Mouse (Mus musculus) megakaryocyte progenitor cell, adult 5-6 weeks (primary cell): Measurements from ENCODE around the gene Acss1. TPM values are rescaled to one million over a fixed set of nuclear protein-coding genes. Genes with fewer than 3 reads are reported as not detected.

Experiments
- ATAC-seq: replicated peaks from 2 replicates; pipeline ENCODE4 v1.8.0; 2016; ENCODE audit warnings: mild to moderate bottlenecking, moderate TSS enrichment, inconsistent platforms; ENCODE audit not compliant: poor library complexity
- total RNA-seq, 2 experiments: library from RNA; stranded (forward) in 1 of 2; stranded (reverse) in 1 of 2; fragments of 157-497, 149-512 nt in 1 of 2; fragments of 200-1000 nt in 1 of 2; gene quantifications; 2 replicates each; pipeline versions ENCODE4 v1.2.3 to v1.2.4; 2015 to 2017

Acss1 gene
- total RNA-seq (2015) (9.7 and 18.1 TPM in 2 replicates), total RNA-seq (2017) (15.4 and 20.7 TPM in 2 replicates)

GRCm38 (mm10) chr2:150667820-150668766 is at the start of gene Acss1:
TSS of gene Acss1 (minus strand) at chr2:150668500.
- ATAC-seq, result peak; percentile 33

DNA sequence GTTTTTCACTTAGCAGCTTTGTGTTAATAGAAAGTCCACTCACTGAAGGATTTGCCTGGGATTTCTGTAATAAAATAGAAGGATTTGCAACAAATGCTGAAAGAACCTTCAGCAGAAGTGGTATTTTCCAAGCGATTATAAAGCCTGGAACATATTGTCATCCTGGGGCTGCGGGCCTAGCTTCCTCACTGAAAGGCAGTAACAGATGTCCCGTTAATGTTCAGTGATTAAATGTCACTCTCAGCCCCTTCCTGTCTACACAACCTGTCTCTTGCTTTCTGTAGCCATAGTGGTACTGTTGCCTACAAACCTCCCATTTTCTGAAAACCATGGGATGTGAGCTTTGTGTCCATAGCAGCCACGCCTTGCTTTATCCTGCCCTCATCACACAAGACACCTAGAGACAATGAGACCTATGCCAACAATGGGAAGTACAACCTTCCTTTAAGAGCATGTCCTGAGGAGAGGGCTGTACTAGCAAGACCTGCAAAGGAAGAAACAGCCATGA is 43.9 kb upstream of the Acss1 start:
- no peak for ATAC-seq

- no peak for ATAC-seq
Observed at GRCm38 (mm10) chr2:150691481-150692170, 23.3 kb upstream of the Acss1 start.

- ATAC-seq, result no peak
Observed at GRCm38 (mm10) chr2:150690216-150690615, 21.9 kb upstream of the Acss1 start.

- no peak for ATAC-seq
Observed at GRCm38 (mm10) chr2:150689223-150689800, 21.0 kb upstream of the Acss1 start, which contains the start of gene Vsx1. TSS of gene Vsx1 (minus strand) at chr2:150689360.

DNA sequence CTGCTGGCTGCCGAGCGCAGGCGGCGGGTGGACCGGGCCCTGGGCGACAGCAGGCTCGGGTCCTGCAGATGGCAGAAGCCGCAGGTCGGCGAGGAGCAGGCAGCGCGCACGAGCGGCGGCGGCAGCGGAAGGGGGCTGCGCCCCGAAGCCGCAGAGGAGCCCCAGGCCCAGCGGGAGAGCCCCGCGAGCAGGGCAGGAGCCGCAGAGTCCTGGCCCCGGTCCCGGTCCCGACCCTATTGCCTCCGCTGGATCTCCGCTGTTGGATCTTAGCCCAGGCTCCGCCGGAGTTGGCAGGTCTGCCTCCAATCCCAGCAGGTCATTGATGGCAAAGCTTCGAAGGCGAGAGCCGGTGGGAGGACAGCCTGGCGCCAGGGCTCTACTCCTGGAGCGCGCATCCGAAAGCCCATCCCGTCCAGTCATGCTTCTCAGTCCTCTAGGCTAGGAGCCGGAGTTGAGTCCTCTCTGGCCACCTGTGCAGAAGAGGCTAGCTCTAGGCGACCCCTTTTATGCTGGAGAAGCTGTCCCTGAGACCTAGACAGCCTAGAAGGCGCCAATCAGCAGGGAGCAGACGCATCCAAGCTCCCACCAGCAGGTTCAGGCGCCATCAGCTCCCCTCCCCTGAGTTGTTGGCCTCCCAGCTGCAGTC is 20.4 kb upstream of the Acss1 start:
- ATAC-seq, result peak; percentile 34; the same call in 1 of the 2 replicates

GRCm38 (mm10) chr2:150687871-150688540 is 19.7 kb upstream of the Acss1 start:
- no peak for ATAC-seq

- ATAC-seq, result no peak
Observed at GRCm38 (mm10) chr2:150685389-150685788, 17.1 kb upstream of the Acss1 start.

DNA sequence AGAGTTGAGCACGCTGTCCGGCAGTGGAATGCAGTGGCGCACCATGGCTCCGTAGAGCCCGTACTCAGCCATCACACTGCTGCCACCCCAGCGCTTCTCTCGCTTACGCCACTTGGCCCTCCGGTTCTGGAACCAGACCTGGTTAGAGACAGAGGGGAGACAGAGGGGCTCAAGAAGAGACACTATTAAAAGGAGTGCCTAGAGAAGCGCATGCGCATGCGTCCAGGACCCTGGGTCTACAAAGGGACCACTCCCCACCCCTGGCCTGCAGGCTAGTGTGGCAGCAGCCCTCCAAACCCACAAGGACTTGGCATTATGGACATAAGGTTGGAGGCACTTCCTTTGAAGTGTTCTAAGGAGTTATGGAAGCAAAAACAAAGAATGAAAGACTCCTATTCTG is 16.2 kb upstream of the Acss1 start:
- ATAC-seq, result no peak

DNA sequence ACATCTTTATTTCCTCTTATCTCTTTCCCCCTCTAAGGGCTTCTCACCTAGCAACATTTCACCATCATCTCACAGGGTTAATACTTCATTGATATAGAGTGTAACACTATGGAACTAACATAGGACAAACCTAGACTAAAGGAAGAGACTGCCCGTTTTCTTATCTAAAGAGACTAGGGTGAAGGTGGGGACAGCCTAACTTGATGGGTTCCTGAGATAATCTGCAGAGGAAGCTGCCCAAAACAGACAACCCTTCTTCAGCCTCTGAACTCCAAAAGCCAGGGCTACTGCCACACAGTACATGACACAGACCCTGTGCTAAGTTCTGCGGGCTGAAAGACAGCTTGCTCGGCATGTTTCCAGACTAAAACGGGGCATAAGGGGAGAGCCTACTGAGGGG is 13.3 kb upstream of the Acss1 start:
- ATAC-seq, result no peak

GRCm38 (mm10) chr2:150678392-150678791 is 10.1 kb upstream of the Acss1 start:
- ATAC-seq, result peak; percentile 38

DNA sequence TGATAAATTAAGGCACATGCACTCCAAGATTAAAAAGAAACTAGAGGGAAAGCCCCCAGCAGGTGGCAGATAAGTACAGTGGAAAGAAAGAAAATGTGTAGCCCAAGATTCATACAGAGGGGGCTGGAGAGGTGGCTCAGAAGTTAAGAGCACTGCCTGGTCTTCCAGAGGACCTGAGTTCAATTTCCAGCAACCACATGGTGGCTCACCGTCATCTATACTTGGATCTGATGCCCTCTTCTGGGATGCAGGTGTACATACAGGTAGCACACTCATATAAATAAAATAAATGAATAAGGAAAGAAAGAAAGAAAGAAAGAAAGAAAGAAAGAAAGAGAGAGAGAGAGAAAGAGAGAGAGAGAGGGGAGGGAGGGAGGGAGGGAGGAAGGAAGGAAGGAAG is 7.2 kb upstream of the Acss1 start:
- ATAC-seq, result no peak

GRCm38 (mm10) chr2:150674900-150675299 is 6.6 kb upstream of the Acss1 start:
- peak; percentile 64 for ATAC-seq

- ATAC-seq, result peak; percentile 73
Observed at GRCm38 (mm10) chr2:150673929-150674328, 5.6 kb upstream of the Acss1 start.

DNA sequence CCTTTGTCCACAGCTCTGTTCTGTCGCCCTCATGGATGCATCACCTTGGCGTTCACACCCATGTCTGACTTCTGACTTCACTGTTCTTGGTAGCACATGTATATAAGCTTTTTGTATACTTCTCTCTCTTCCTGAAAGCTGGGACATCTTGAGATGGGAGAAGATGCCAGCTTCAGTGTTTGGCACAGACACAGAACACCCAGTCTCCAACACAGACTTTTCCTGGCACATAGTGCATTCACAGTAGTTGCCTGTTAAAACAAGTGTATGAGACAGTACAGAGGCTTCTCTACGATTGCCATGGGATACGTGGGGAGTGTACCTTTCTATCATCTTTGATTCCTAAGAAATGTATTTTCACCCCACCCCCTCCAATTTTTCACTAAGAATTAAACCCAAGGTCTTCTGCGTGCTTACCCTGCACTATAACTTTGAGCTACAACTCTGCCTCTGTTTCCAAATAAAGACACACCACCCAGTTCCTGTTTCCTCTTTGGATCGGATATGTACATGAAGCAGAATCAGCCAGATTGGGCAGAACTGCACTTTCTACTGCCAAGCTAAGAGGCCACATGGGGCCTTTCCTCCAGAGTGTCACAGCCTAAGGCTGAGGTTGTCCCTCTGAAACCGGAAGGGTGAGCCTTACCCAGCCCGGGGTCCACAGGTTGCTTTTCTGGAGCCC is 3.5 kb upstream of the Acss1 start:
- ATAC-seq, result no peak

DNA sequence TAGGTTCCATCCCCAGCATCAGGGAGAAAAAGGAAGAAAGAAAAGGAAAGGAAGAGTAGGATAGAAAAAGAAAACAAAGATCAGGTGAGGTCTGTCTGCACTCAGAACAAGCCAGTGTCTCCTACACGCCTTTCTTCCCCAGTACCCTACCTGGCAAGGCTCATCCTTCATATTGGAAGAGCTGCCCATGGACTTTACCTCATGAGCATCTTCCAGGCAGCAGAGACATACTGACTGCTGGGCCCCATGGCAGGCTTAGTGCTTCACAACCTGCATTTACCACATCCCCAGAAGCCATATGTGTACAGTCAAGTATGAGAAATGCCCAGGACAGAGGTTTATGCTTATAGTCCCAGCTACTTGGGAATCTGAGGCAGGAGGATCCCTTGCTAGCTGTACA is 2.6 kb upstream of the Acss1 start:
- ATAC-seq, result no peak

DNA sequence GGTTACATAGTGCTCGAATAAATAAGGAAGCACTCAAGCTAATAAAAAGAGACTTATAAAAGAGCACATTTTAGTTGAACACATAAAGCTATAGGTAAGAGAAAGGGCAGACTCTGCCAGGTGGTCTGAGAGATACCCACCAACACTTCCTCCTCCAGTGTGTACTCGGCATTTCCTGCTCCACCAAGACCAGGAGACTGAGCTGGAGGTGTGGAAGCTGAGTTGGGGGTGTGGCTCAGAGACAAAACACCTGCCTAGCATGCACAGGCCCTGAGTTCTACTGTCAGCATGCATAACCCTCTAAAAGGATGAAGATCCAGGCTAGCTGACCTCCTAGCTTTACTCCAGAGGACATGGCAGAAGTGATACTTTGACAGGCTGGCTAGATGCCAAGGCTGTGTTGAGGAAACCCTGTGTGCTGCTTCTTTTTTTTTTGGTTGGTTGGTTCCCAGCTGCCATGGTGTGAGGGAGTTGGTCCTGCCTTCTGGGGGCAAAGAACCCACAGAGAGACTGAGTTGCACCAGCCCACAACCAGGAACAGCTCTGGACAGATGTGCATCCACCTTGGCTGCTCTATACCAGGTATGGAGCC is 1.2 kb upstream of the Acss1 start:
- 0 out of 2 replicates have a peak, but pooled peaks have one; percentile 1 for ATAC-seq

GRCm38 (mm10) chr2:150668956-150669355 is 656 bp upstream of the Acss1 start:
- no peak for ATAC-seq
